Mouse (Mus musculus): ENCODE results near the gene Rab37. TPM values are rescaled to one million over a fixed set of nuclear protein-coding genes. Genes with fewer than 3 reads are reported as not detected.

The Rab37 gene
- polyA plus RNA-seq, 1 experiment from 2014 or later: 1.7 TPM

Other genes with a start within 250 kb of the Rab37 start
- gene Gprc5c, start 240.3 kb upstream of the Rab37 start, polyA plus RNA-seq (2015; fragmentation: Nextera tagmentation; extraction: Ambion mirVana): 35.4 and 36.1 TPM in 2 replicates
- 1.2 and 1.4 TPM in 2 replicates for gene Cd300a, start 201.4 kb upstream of the Rab37 start, polyA plus RNA-seq (2015; fragmentation: Nextera tagmentation; extraction: Ambion mirVana)
- gene Cd300lb, start 157.0 kb upstream of the Rab37 start, polyA plus RNA-seq (2015; fragmentation: Nextera tagmentation; extraction: Ambion mirVana): 0.21 and 0.23 TPM in 2 replicates
- not detected in 2 replicates for gene Cd300c, start 122.3 kb upstream of the Rab37 start, polyA plus RNA-seq (2015; fragmentation: Nextera tagmentation; extraction: Ambion mirVana)
- gene Cd300ld, start 101.5 kb upstream of the Rab37 start, polyA plus RNA-seq (2015; fragmentation: Nextera tagmentation; extraction: Ambion mirVana): 0.10 and 0.17 TPM in 2 replicates
- gene Cd300c2, start 89.6 kb upstream of the Rab37 start, polyA plus RNA-seq (2015; fragmentation: Nextera tagmentation; extraction: Ambion mirVana): 2.8 and 2.9 TPM in 2 replicates
- not detected in 2 replicates for gene Cd300ld2, start 75.2 kb upstream of the Rab37 start, polyA plus RNA-seq (2015; fragmentation: Nextera tagmentation; extraction: Ambion mirVana)
- not detected in 2 replicates for gene Cd300ld4, start 64.4 kb upstream of the Rab37 start, polyA plus RNA-seq (2015; fragmentation: Nextera tagmentation; extraction: Ambion mirVana)
- not detected in 2 replicates for gene Cd300ld5, start 53.7 kb upstream of the Rab37 start, polyA plus RNA-seq (2015; fragmentation: Nextera tagmentation; extraction: Ambion mirVana)
- not detected in 2 replicates for gene Cd300ld3, start 43.0 kb upstream of the Rab37 start, polyA plus RNA-seq (2015; fragmentation: Nextera tagmentation; extraction: Ambion mirVana)
- gene Cd300e, start 29.3 kb upstream of the Rab37 start, polyA plus RNA-seq (2015; fragmentation: Nextera tagmentation; extraction: Ambion mirVana): 0.06 TPM in 1 of 2 replicates, not detected in the other
- gene Cd300lf, start 42.6 kb downstream of the Rab37 start, polyA plus RNA-seq (2015; fragmentation: Nextera tagmentation; extraction: Ambion mirVana): 1.3 and 1.8 TPM in 2 replicates
- gene Slc9a3r1, start 71.9 kb downstream of the Rab37 start, polyA plus RNA-seq (2015; fragmentation: Nextera tagmentation; extraction: Ambion mirVana): 55.0 and 58.2 TPM in 2 replicates
- gene Tmem104, start 96.1 kb downstream of the Rab37 start, polyA plus RNA-seq (2015; fragmentation: Nextera tagmentation; extraction: Ambion mirVana): 10.5 and 12.3 TPM in 2 replicates
- 22.0 and 23.8 TPM in 2 replicates for gene Nat9, start 96.4 kb downstream of the Rab37 start, polyA plus RNA-seq (2015; fragmentation: Nextera tagmentation; extraction: Ambion mirVana)
- 0.05 and 0.08 TPM in 2 replicates for gene Grin2c, start 175.8 kb downstream of the Rab37 start, polyA plus RNA-seq (2015; fragmentation: Nextera tagmentation; extraction: Ambion mirVana)
- gene Fdxr, start 185.6 kb downstream of the Rab37 start, polyA plus RNA-seq (2015; fragmentation: Nextera tagmentation; extraction: Ambion mirVana): 14.6 and 15.8 TPM in 2 replicates
- 0.30 and 0.32 TPM in 2 replicates for gene Fads6, start 206.2 kb downstream of the Rab37 start, polyA plus RNA-seq (2015; fragmentation: Nextera tagmentation; extraction: Ambion mirVana)
- gene Otop2, start 215.7 kb downstream of the Rab37 start, polyA plus RNA-seq (2015; fragmentation: Nextera tagmentation; extraction: Ambion mirVana): not detected in 2 replicates
- gene Ush1g, start 230.6 kb downstream of the Rab37 start, polyA plus RNA-seq (2015; fragmentation: Nextera tagmentation; extraction: Ambion mirVana): not detected in 2 replicates
- gene Otop3, start 243.3 kb downstream of the Rab37 start, polyA plus RNA-seq (2015; fragmentation: Nextera tagmentation; extraction: Ambion mirVana): not detected in 2 replicates

Measured in lung, embryonic 15.5 days (tissue).